Mouse (Mus musculus) neural tube, embryonic 14.5 days (tissue): ENCODE data around the gene Gm5447. TPM values are rescaled to one million over a fixed set of nuclear protein-coding genes. Genes with fewer than 3 reads are reported as not detected.

ENCODE experiments used
- ATAC-seq: fragments of 200-750 bp; cut with Nextera tagmentation; 2 replicates; pipeline ENCODE4 v1.8.0; 2017; ENCODE audit warnings: low read depth, mild to moderate bottlenecking, moderate TSS enrichment, moderate library complexity
- H3K27ac ChIP-seq: fragments of 300-500 bp; sonication (generic); 2 replicates; pipeline ENCODE4 v1.5.1; 2014; ENCODE audit warnings: low read depth, mild to moderate bottlenecking, control low read depth, low read length, moderate library complexity, mixed read lengths
- H3K27me3 ChIP-seq: fragments of 300-500 bp; sonication (generic); 2 replicates; pipeline ENCODE4 v1.6.1; 2014; ENCODE audit warnings: low read length; ENCODE audit not compliant: control insufficient read depth, insufficient read depth
- H3K36me3 ChIP-seq: fragments of 300-500 bp; sonication (generic); 2 replicates; pipeline ENCODE4 v1.6.1; 2014; ENCODE audit warnings: low read length, mixed read lengths; ENCODE audit not compliant: control insufficient read depth, insufficient read depth
- H3K4me1 ChIP-seq: fragments of 300-500 bp; sonication (generic); 2 replicates; pipeline ENCODE4 v1.6.1; 2014; ENCODE audit warnings: low read length; ENCODE audit not compliant: control insufficient read depth, insufficient read depth
- H3K4me2 ChIP-seq: fragments of 300-500 bp; sonication (generic); 2 replicates; pipeline ENCODE4 v1.6.1; 2014; ENCODE audit warnings: mild to moderate bottlenecking, low read depth, low read length, control low read depth
- H3K4me3 ChIP-seq: fragments of 300-500 bp; sonication (generic); 2 replicates; pipeline ENCODE4 v1.5.1; 2014; ENCODE audit warnings: low read depth, low read length, control low read depth, mixed read lengths
- H3K9ac ChIP-seq: fragments of 300-500 bp; sonication (generic); replicated peaks from 2 replicates; pipeline ENCODE4 v1.6.1; 2014; ENCODE audit warnings: low read depth, mild to moderate bottlenecking, control low read depth, low read length, mixed read lengths
- H3K9me3 ChIP-seq: fragments of 300-500 bp; sonication (generic); 2 replicates; pipeline ENCODE4 v1.6.1; 2016; ENCODE audit warnings: low read length; ENCODE audit not compliant: control insufficient read depth
- WGBS: fragments of 180-500 bp; shearing (Covaris S2); extraction: QIAGEN DNeasy Blood & Tissue Kit; methylation state at CpG from one replicate; pipeline ENCODE4 v1.1.7; 2014; 5-methylcytosine and 5-hydroxymethylcytosine counted together
- polyA plus RNA-seq: library from polyadenylated mRNA; unstranded; fragments of >200 nt; fragmentation: Nextera tagmentation; extraction: Ambion mirVana; gene quantifications from 2 replicates; pipeline ENCODE4 v1.2.1, GENCODE M21; 2014

The Gm5447 gene
- polyA plus RNA-seq, 1 experiment from 2014 or later = not detected

- peak; percentile 87 for ATAC-seq
- H3K27ac ChIP-seq = no peak overlapping the region
- WGBS = 32% methylated on average over 3 of the region's 3 CpGs
Observed at GRCm38 (mm10) chr13:30993819-30994218, 19.8 kb downstream of the Gm5447 start.

GRCm38 (mm10) chr13:30994249-30994858 is 20.4 kb downstream of the Gm5447 start:
- 81% methylated on average over 6 of the region's 6 CpGs for WGBS
- Histone ChIP-seq H3K9ac (no peak overlapping the region), H3K36me3 (no peaks in the 10 kb centered on the region), H3K4me3 (no peak overlapping the region), H3K4me2 (no peak overlapping the region), H3K9me3 (no peaks in the 10 kb centered on the region), H3K27me3 (no peaks in the 10 kb centered on the region), H3K27ac (no peak overlapping the region), H3K4me1 (no peaks in the 10 kb centered on the region)
- ATAC-seq = no peak

More at GRCm38 (mm10) chr13:30993819-30994218, 19.8 kb downstream of the Gm5447 start:
- no peaks in the 10 kb centered on the region for H3K9me3 ChIP-seq
- no peaks in the 10 kb centered on the region for H3K36me3 ChIP-seq
- no peaks in the 10 kb centered on the region for H3K27me3 ChIP-seq
- H3K4me2 ChIP-seq = no peak overlapping the region
- no peaks in the 10 kb centered on the region for H3K4me1 ChIP-seq
- no peak overlapping the region for H3K9ac ChIP-seq
- H3K4me3 ChIP-seq = no peak overlapping the region

- Histone ChIP-seq H3K4me1 (no peaks in the 10 kb centered on the region), H3K36me3 (no peaks in the 10 kb centered on the region), H3K9ac (no peak overlapping the region), H3K27me3 (no peaks in the 10 kb centered on the region), H3K4me2 (no peak overlapping the region), H3K4me3 (no peak overlapping the region), H3K27ac (no peak overlapping the region), H3K9me3 (no peaks in the 10 kb centered on the region)
- no peak for ATAC-seq
- 83% methylated on average over 8 of the region's 8 CpGs for WGBS
Observed at GRCm38 (mm10) chr13:30997526-30998253, 23.7 kb downstream of the Gm5447 start.

GRCm38 (mm10) chr13:30999799-31000198 is 25.8 kb downstream of the Gm5447 start:
- no peak overlapping the region for H3K4me3 ChIP-seq
- no peaks in the 10 kb centered on the region for H3K27me3 ChIP-seq
- H3K4me2 ChIP-seq = no peak overlapping the region
- H3K36me3 ChIP-seq = no peaks in the 10 kb centered on the region
- ATAC-seq = no peak
- H3K9ac ChIP-seq = no peak overlapping the region
- H3K27ac ChIP-seq = no peak overlapping the region
- H3K4me1 ChIP-seq = no peaks in the 10 kb centered on the region
- H3K9me3 ChIP-seq = no peaks in the 10 kb centered on the region
- WGBS = 83% methylated on average over 6 of the region's 6 CpGs

- H3K9ac ChIP-seq = no peak overlapping the region
- H3K9me3 ChIP-seq = no peaks in the 10 kb centered on the region
- no peak for ATAC-seq
- H3K36me3 ChIP-seq = no peaks in the 10 kb centered on the region
- H3K27ac ChIP-seq = no peak overlapping the region
- H3K4me3 ChIP-seq = no peak overlapping the region
- H3K4me2 ChIP-seq = no peak overlapping the region
- no peaks in the 10 kb centered on the region for H3K4me1 ChIP-seq
- no peaks in the 10 kb centered on the region for H3K27me3 ChIP-seq
- 67% methylated on average over 12 of the region's 12 CpGs for WGBS
Observed at GRCm38 (mm10) chr13:31004458-31004857, 30.5 kb downstream of the Gm5447 start.

GRCm38 (mm10) chr13:31004995-31005394 is 31.0 kb downstream of the Gm5447 start:
- Histone ChIP-seq H3K27ac (no peak overlapping the region), H3K9me3 (no peaks in the 10 kb centered on the region), H3K4me1 (no peaks in the 10 kb centered on the region), H3K27me3 (no peaks in the 10 kb centered on the region), H3K36me3 (no peaks in the 10 kb centered on the region), H3K9ac (no peak overlapping the region), H3K4me3 (no peak overlapping the region), H3K4me2 (no peak overlapping the region)
- ATAC-seq = no peak
- WGBS = 74% methylated on average over 4 of the region's 4 CpGs

- Histone ChIP-seq H3K4me2 (no peak overlapping the region), H3K4me1 (no peaks in the 10 kb centered on the region), H3K9me3 (no peaks in the 10 kb centered on the region), H3K27me3 (no peaks in the 10 kb centered on the region), H3K4me3 (no peak overlapping the region), H3K9ac (no peak overlapping the region), H3K36me3 (no peaks in the 10 kb centered on the region), H3K27ac (no peak overlapping the region)
- no peak for ATAC-seq
- 97% methylated on average over 3 of the region's 3 CpGs for WGBS
Observed at GRCm38 (mm10) chr13:31017545-31017944, 43.5 kb downstream of the Gm5447 start.

- Histone ChIP-seq H3K4me3 (no peak overlapping the region), H3K9ac (no peak overlapping the region), H3K27me3 (no peaks in the 10 kb centered on the region), H3K4me1 (no peaks in the 10 kb centered on the region), H3K9me3 (no peaks in the 10 kb centered on the region), H3K4me2 (no peak overlapping the region), H3K36me3 (no peaks in the 10 kb centered on the region), H3K27ac (no peak overlapping the region)
- no peak for ATAC-seq
- 69% methylated on average over 4 of the region's 4 CpGs for WGBS
Observed at GRCm38 (mm10) chr13:31021514-31021913, 47.5 kb downstream of the Gm5447 start.

GRCm38 (mm10) chr13:31021927-31022326 is 47.9 kb downstream of the Gm5447 start:
- Histone ChIP-seq H3K9me3 (no peaks in the 10 kb centered on the region), H3K9ac (no peak overlapping the region), H3K36me3 (no peaks in the 10 kb centered on the region), H3K4me2 (no peak overlapping the region), H3K4me1 (no peaks in the 10 kb centered on the region), H3K27me3 (no peaks in the 10 kb centered on the region), H3K4me3 (no peak overlapping the region), H3K27ac (no peak overlapping the region)
- no peak for ATAC-seq
- WGBS = 77% methylated on average over 6 of the region's 6 CpGs
